In the genomic region with DNA sequence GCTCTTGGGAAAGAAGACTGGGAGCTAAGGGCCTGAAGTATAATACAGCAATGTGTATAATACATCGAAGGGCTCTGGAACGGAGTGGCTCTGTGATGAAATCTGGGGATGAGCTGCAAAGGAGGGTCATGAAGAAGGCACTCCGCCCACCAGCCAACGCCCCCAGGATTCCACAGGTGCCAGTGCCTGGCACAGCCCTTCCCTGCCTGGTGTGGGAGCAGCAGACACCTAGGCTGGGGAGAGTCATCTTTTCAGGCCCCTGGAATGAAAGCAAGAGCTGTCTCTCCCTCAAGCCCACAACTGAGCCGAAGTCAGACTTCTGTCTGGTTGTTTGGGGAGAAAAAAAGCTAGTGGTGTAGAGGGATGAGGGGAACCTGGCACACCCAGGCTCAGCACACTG, we compare ENCODE assay signal across 27 mouse cellular contexts. TPM values are rescaled to one million over a fixed set of nuclear protein-coding genes. Genes with fewer than 3 reads are reported as not detected.
A peak's percentile ranks its signal among the peaks of the same experiment; 100 is the strongest.
DNase-seq lines count a peak whose midpoint lies in the region; ATAC-seq and TF ChIP-seq lines count a peak whose summit lies in the region.
"Had no signal": no experiment of that assay in that cellular context is flagged by ENCODE, and none has a peak within 500 bp of the region (broad histone marks: within the 10 kb centered on the region; RNA-seq: fewer than 3 reads in every experiment).

No protein-coding gene starts in this region.

- no peaks in the 10 kb centered on the region for H3K9me3 ChIP-seq in intestine, embryonic 14.5 days (ENCODE audit: control insufficient read depth, low read length)
- no peaks in the 10 kb centered on the region for H3K9me3 ChIP-seq in intestine, postnatal 0 days (ENCODE audit: control insufficient read depth)
- no peaks in the 10 kb centered on the region for H3K9me3 ChIP-seq in intestine, embryonic 15.5 days
- H3K9me3 ChIP-seq in limb, embryonic 11.5 days (ENCODE audit: control insufficient read depth, low read length): no peaks in the 10 kb centered on the region
- no peaks in the 10 kb centered on the region for H3K9me3 ChIP-seq in stomach, postnatal 0 days (ENCODE audit: control insufficient read depth, low read length)
- H3K9me3 ChIP-seq in midbrain, embryonic 14.5 days (ENCODE audit: control insufficient read depth, low read length): no peaks in the 10 kb centered on the region
- H3K9me3 ChIP-seq: heart, embryonic 13.5 days; hindbrain, embryonic 10.5 days; liver, embryonic 12.5 days; neural tube, embryonic 13.5 days had no signal

- TF ChIP-seq CTCF in intestine, postnatal 0 days (IDR thresholded peaks at IDR 0.05; ENCODE audit: low read depth): no peak
- no peak for TF ChIP-seq CTCF in stomach, postnatal 0 days (IDR thresholded peaks at IDR 0.05; ENCODE audit: low read depth)

- 0 out of 2 replicates have a peak, but pooled peaks cover 3% of the 10 kb centered on the region for H3K4me1 ChIP-seq in intestine, embryonic 14.5 days (replicated peaks; ENCODE audit: control insufficient read depth, insufficient read depth, low read length)
- 0 out of 2 replicates have a peak, but pooled peaks cover 4% of the 10 kb centered on the region for H3K4me1 ChIP-seq in intestine, postnatal 0 days (replicated peaks; ENCODE audit: control insufficient read depth, insufficient read depth, low read length)
- H3K4me1 ChIP-seq in intestine, embryonic 15.5 days (replicated peaks): 0 out of 2 replicates have a peak, but pooled peaks cover 3% of the 10 kb centered on the region
- no peaks in the 10 kb centered on the region for H3K4me1 ChIP-seq in limb, embryonic 11.5 days (ENCODE audit: control insufficient read depth, insufficient read depth, low read length)
- no peaks in the 10 kb centered on the region for H3K4me1 ChIP-seq in stomach, postnatal 0 days (replicated peaks; ENCODE audit: control insufficient read depth, insufficient read depth)
- no peaks in the 10 kb centered on the region for H3K4me1 ChIP-seq in midbrain, embryonic 14.5 days (ENCODE audit: control insufficient read depth, insufficient read depth, low read length)
- H3K4me1 ChIP-seq: heart, embryonic 13.5 days; liver, embryonic 12.5 days; neural tube, embryonic 13.5 days had no signal

- 76% methylated on average over 5 of the region's 5 CpGs for WGBS in intestine, embryonic 14.5 days
- 80% methylated on average over 5 of the region's 5 CpGs for WGBS in intestine, postnatal 0 days
- 78% methylated on average over 5 of the region's 5 CpGs for WGBS in intestine, embryonic 15.5 days
- WGBS in limb, embryonic 11.5 days: 81% methylated on average over 5 of the region's 5 CpGs
- 80% methylated on average over 5 of the region's 5 CpGs for WGBS in stomach, postnatal 0 days
- WGBS in midbrain, embryonic 14.5 days: 95% methylated on average over 5 of the region's 5 CpGs

- no peak overlapping the region for H3K4me3 ChIP-seq in intestine, embryonic 14.5 days (ENCODE audit: low read depth, low read length)
- H3K4me3 ChIP-seq in intestine, postnatal 0 days (ENCODE audit: low read depth, low read length): no peak overlapping the region
- no peak overlapping the region for H3K4me3 ChIP-seq in intestine, embryonic 15.5 days (replicated peaks)
- no peak overlapping the region for H3K4me3 ChIP-seq in limb, embryonic 11.5 days (ENCODE audit: low read depth, low read length)
- no peak overlapping the region for H3K4me3 ChIP-seq in stomach, postnatal 0 days (ENCODE audit: low read depth, low read length)
- no peak overlapping the region for H3K4me3 ChIP-seq in midbrain, embryonic 14.5 days (replicated peaks; ENCODE audit: low read depth, low read length)
- H3K4me3 ChIP-seq: heart, embryonic 13.5 days; hindbrain, embryonic 10.5 days; liver, embryonic 12.5 days; neural tube, embryonic 13.5 days had no signal

- TF ChIP-seq EP300 in stomach, postnatal 0 days (optimal IDR thresholded peaks at IDR 0.05): no peak

- no peaks in the 10 kb centered on the region for H3K36me3 ChIP-seq in intestine, embryonic 14.5 days (ENCODE audit: control insufficient read depth, insufficient read depth, low read length)
- no peaks in the 10 kb centered on the region for H3K36me3 ChIP-seq in intestine, postnatal 0 days (ENCODE audit: control insufficient read depth, insufficient read depth)
- no peaks in the 10 kb centered on the region for H3K36me3 ChIP-seq in intestine, embryonic 15.5 days
- H3K36me3 ChIP-seq in limb, embryonic 11.5 days (ENCODE audit: control insufficient read depth, insufficient read depth, low read length): no peaks in the 10 kb centered on the region
- no peaks in the 10 kb centered on the region for H3K36me3 ChIP-seq in stomach, postnatal 0 days (ENCODE audit: control insufficient read depth, insufficient read depth, low read length)
- H3K36me3 ChIP-seq in midbrain, embryonic 14.5 days (ENCODE audit: control insufficient read depth, insufficient read depth, low read length): no peaks in the 10 kb centered on the region
- H3K36me3 ChIP-seq: heart, embryonic 13.5 days; hindbrain, embryonic 10.5 days; liver, embryonic 12.5 days; neural tube, embryonic 13.5 days had no signal

- H3K9ac ChIP-seq in intestine, embryonic 14.5 days (ENCODE audit: low read length): no peak overlapping the region
- no peak overlapping the region for H3K9ac ChIP-seq in intestine, postnatal 0 days (ENCODE audit: low read depth, low read length)
- H3K9ac ChIP-seq in intestine, embryonic 15.5 days: no peak overlapping the region
- no peak overlapping the region for H3K9ac ChIP-seq in limb, embryonic 11.5 days (ENCODE audit: low read length)
- no peak overlapping the region for H3K9ac ChIP-seq in stomach, postnatal 0 days (ENCODE audit: low read length)
- no peak overlapping the region for H3K9ac ChIP-seq in midbrain, embryonic 14.5 days (replicated peaks; ENCODE audit: low read length)
- H3K9ac ChIP-seq: heart, embryonic 13.5 days; liver, embryonic 12.5 days; liver, postnatal 0 days; neural tube, embryonic 13.5 days had no signal

- peak; percentile 45; the same call in 1 of the 2 replicates for ATAC-seq in intestine, embryonic 14.5 days (replicated peaks; ENCODE audit: low FRiP score, low TSS enrichment, low read depth)
- no peak for ATAC-seq in intestine, postnatal 0 days
- ATAC-seq in intestine, embryonic 15.5 days: peak; percentile 22; the same call in 1 of the 2 replicates
- ATAC-seq in limb, embryonic 11.5 days (ENCODE audit: insufficient number of reproducible peaks, low FRiP score, low TSS enrichment, low read depth): 0 out of 2 replicates have a peak, but pooled peaks have one; percentile 17
- peak; percentile 59; the same call in 1 of the 2 replicates for ATAC-seq in stomach, postnatal 0 days (ENCODE audit: low FRiP score, low TSS enrichment)
- ATAC-seq in midbrain, embryonic 14.5 days (ENCODE audit: low FRiP score, low TSS enrichment): no peak
- ATAC-seq: CD4-positive, CD25-positive, alpha-beta regulatory T cell, adult 4 months; forebrain, embryonic 14.5 days; hindbrain, embryonic 16.5 days; liver, embryonic 12.5 days; liver, postnatal 0 days had no signal

- H3K27me3 ChIP-seq in intestine, embryonic 14.5 days (replicated peaks; ENCODE audit: control insufficient read depth, insufficient read depth, low read length): no peaks in the 10 kb centered on the region
- H3K27me3 ChIP-seq in intestine, postnatal 0 days (replicated peaks; ENCODE audit: control insufficient read depth, insufficient read depth, low read length): no peaks in the 10 kb centered on the region
- H3K27me3 ChIP-seq in intestine, embryonic 15.5 days (replicated peaks): no peaks in the 10 kb centered on the region
- H3K27me3 ChIP-seq in limb, embryonic 11.5 days (ENCODE audit: control insufficient read depth, insufficient read depth, low read length): no peaks in the 10 kb centered on the region
- no peaks in the 10 kb centered on the region for H3K27me3 ChIP-seq in stomach, postnatal 0 days (ENCODE audit: control insufficient read depth, insufficient read depth, low read length)
- H3K27me3 ChIP-seq in midbrain, embryonic 14.5 days (ENCODE audit: control insufficient read depth, insufficient read depth, low read length): no peaks in the 10 kb centered on the region
- H3K27me3 ChIP-seq: heart, embryonic 13.5 days; liver, embryonic 12.5 days; neural tube, embryonic 13.5 days had no signal

- no peak overlapping the region for H3K27ac ChIP-seq in intestine, embryonic 14.5 days (ENCODE audit: low read depth)
- no peak overlapping the region for H3K27ac ChIP-seq in intestine, postnatal 0 days (ENCODE audit: low read depth, low read length)
- H3K27ac ChIP-seq in intestine, embryonic 15.5 days: no peak overlapping the region
- H3K27ac ChIP-seq in limb, embryonic 11.5 days (replicated peaks; ENCODE audit: low read depth, low read length): no peak overlapping the region
- H3K27ac ChIP-seq in stomach, postnatal 0 days (replicated peaks): no peak overlapping the region; the same call in 1 of the 2 replicates
- H3K27ac ChIP-seq in midbrain, embryonic 14.5 days (replicated peaks; ENCODE audit: low read depth, low read length): no peak overlapping the region
- H3K27ac ChIP-seq: heart, embryonic 13.5 days; hindbrain, embryonic 10.5 days; liver, embryonic 12.5 days; neural tube, embryonic 13.5 days had no signal

- no peak overlapping the region for H3K4me2 ChIP-seq in intestine, embryonic 14.5 days (ENCODE audit: low read length)
- H3K4me2 ChIP-seq in intestine, postnatal 0 days (replicated peaks; ENCODE audit: low read depth): no peak overlapping the region
- no peak overlapping the region for H3K4me2 ChIP-seq in intestine, embryonic 15.5 days (replicated peaks)
- no peak overlapping the region for H3K4me2 ChIP-seq in limb, embryonic 11.5 days (ENCODE audit: low read depth, severe bottlenecking)
- H3K4me2 ChIP-seq in stomach, postnatal 0 days (replicated peaks; ENCODE audit: low read depth): no peak overlapping the region
- H3K4me2 ChIP-seq in midbrain, embryonic 14.5 days (ENCODE audit: low read length): no peak overlapping the region
- H3K4me2 ChIP-seq: heart, embryonic 13.5 days; liver, embryonic 12.5 days; midbrain, embryonic 11.5 days; neural tube, embryonic 13.5 days had no signal

- no peak for DNase-seq in intestine, embryonic 14.5 days (ENCODE audit: low spot score)
- no peak for DNase-seq in limb, embryonic 11.5 days (ENCODE audit: low spot score)
- DNase-seq in stomach, postnatal 0 days (ENCODE audit: low spot score): no peak
- DNase-seq in midbrain, embryonic 14.5 days: no peak
- no peak for DNase-seq in layer of hippocampus, adult 11-12 months (ENCODE audit: low spot score)
- DNase-seq: adrenal gland, adult 2 months; adrenal gland, postnatal 36 days; cerebellum, adult 18-20 months; cerebellum, postnatal 14 days; gastrocnemius, postnatal 25 days; heart, postnatal 10 days; kidney, adult 11 months; kidney, postnatal 14 days; liver, postnatal 0 days; lung, postnatal 36 days; thymus, adult 18-20 months; thymus, postnatal 25 days had no signal

RNA-seq across cellular contexts. Expression of a gene that starts 25.6 kb away (rescaled TPM):
- polyA plus RNA-seq in intestine, embryonic 14.5 days (2014; fragmentation: Nextera tagmentation; extraction: Ambion mirVana): 7.7 and 10.4 TPM in 2 replicates
- polyA plus RNA-seq in intestine, postnatal 0 days (2015; fragmentation: Nextera tagmentation; extraction: Ambion mirVana): 3.2 and 3.4 TPM in 2 replicates
- polyA plus RNA-seq in intestine, embryonic 15.5 days (2015; fragmentation: Nextera tagmentation; extraction: Ambion mirVana): 6.6 and 7.2 TPM in 2 replicates
- polyA plus RNA-seq in limb, embryonic 11.5 days (2014; fragmentation: Nextera tagmentation; extraction: Ambion mirVana): 5.3 and 5.6 TPM in 2 replicates
- polyA plus RNA-seq in stomach, postnatal 0 days (2015; fragmentation: Nextera tagmentation; extraction: Ambion mirVana): 9.3 and 10.9 TPM in 2 replicates
- 5.9 and 7.0 TPM in 2 replicates for polyA plus RNA-seq in midbrain, embryonic 14.5 days (2014; fragmentation: Nextera tagmentation; extraction: Ambion mirVana)
- polyA plus RNA-seq: CD4-positive, CD25-positive, alpha-beta regulatory T cell, adult 4 months had no signal

Comparison
In these comparisons a context has a peak if more than half of its experiments do, and no peak if none do; other contexts are left out.
1. ATAC-seq: peak in intestine, embryonic 14.5 days (single experiment), intestine, embryonic 15.5 days (single experiment), limb, embryonic 11.5 days (single experiment) and stomach, postnatal 0 days (single experiment); none in intestine, postnatal 0 days (single experiment) and midbrain, embryonic 14.5 days (single experiment).